Mouse (Mus musculus) CH12.LX (cell line): ENCODE measurements around the gene Zc3h15. TPM values are rescaled to one million over a fixed set of nuclear protein-coding genes. Genes with fewer than 3 reads are reported as not detected.

Experiments used
- DNase-seq: peaks from one replicate; pipeline ENCODE4 v3.0.0-alpha.2; 2013; ENCODE audit errors: extremely low read depth
- H3K27ac ChIP-seq: 2 replicates; pipeline ENCODE4 v1.5.1; 2012; ENCODE audit warnings: low read depth, mild to moderate bottlenecking, control low read depth, moderate library complexity; ENCODE audit not compliant: insufficient read depth
- H3K27me3 ChIP-seq: replicated peaks from 2 replicates; pipeline ENCODE3; 2012; ENCODE audit warnings: inconsistent platforms
- H3K36me3 ChIP-seq, 2 experiments: replicated peaks in 1 of 2; 2 replicates each; pipeline versions ENCODE3 to v1.6.1; 2012; ENCODE audit warnings: inconsistent platforms in 1 of 2, low read length in 1 of 2, mild to moderate bottlenecking in 1 of 2, mixed read lengths in 1 of 2, moderate library complexity in 1 of 2; ENCODE audit not compliant: control insufficient read depth in 1 of 2, insufficient read depth in 1 of 2
- H3K4me1 ChIP-seq, 2 experiments: 2 replicates each; pipeline ENCODE4 v1.6.1; 2012; ENCODE audit warnings: inconsistent platforms in 1 of 2, moderate library complexity in 1 of 2; ENCODE audit not compliant: insufficient read depth in 2 of 2, control insufficient read depth in 1 of 2
- H3K4me2 ChIP-seq: 2 replicates; pipeline ENCODE4 v1.6.1; 2012; ENCODE audit warnings: low read depth, mild to moderate bottlenecking, control low read depth; ENCODE audit not compliant: poor library complexity, insufficient read depth, severe bottlenecking
- H3K4me3 ChIP-seq, 3 experiments: fragments of 150-350 bp in 1 of 3; sonication (generic) in 1 of 3; replicated peaks in 1 of 3; 2 replicates each; pipeline versions ENCODE3 to v1.5.1; 2011 to 2012; ENCODE audit warnings: low read depth in 2 of 3, low read length in 2 of 3, mild to moderate bottlenecking in 2 of 3, moderate library complexity in 2 of 3, control low read depth in 1 of 3, improper control_type of control experiment in 1 of 3, inconsistent platforms in 1 of 3, mixed read lengths in 1 of 3; ENCODE audit not compliant: poor library complexity in 1 of 3
- H3K79me2 ChIP-seq: replicated peaks from 2 replicates; pipeline ENCODE4 v1.6.1; 2012; ENCODE audit warnings: mild to moderate bottlenecking, moderate library complexity; ENCODE audit not compliant: control insufficient read depth, poor library complexity, insufficient read depth, severe bottlenecking; ENCODE audit errors: extremely low read depth
- H3K9ac ChIP-seq: 2 replicates; pipeline ENCODE4 v1.6.1; 2012; ENCODE audit warnings: low read depth, mild to moderate bottlenecking, control low read depth, moderate library complexity; ENCODE audit not compliant: insufficient read depth
- H3K9me3 ChIP-seq: replicated peaks from 2 replicates; pipeline ENCODE3; 2012; ENCODE audit warnings: low read length, inconsistent platforms, mixed read lengths
- BHLHE40 ChIP-seq: IDR thresholded peaks from 2 replicates; pipeline ENCODE4 v1.6.1; 2011; ENCODE audit warnings: mild to moderate bottlenecking, low read depth, low read length, improper control_type of control experiment
- CHD1 ChIP-seq: IDR thresholded peaks from 2 replicates; pipeline ENCODE4 v1.6.1; 2012; ENCODE audit warnings: low read depth, low read length, improper control_type of control experiment, inconsistent platforms
- CTCF ChIP-seq, 2 experiments: IDR thresholded peaks in 1 of 2; conservative IDR thresholded peaks in 1 of 2; 2 replicates each; pipeline ENCODE4 v1.5.1; 2011 to 2012; ENCODE audit warnings: low read depth in 2 of 2, low read length in 2 of 2, improper control_type of control experiment in 1 of 2, inconsistent platforms in 1 of 2, mild to moderate bottlenecking in 1 of 2, moderate library complexity in 1 of 2
- ELF1 ChIP-seq: IDR thresholded peaks from 2 replicates; pipeline ENCODE4 v1.6.1; 2014; ENCODE audit warnings: low read depth, mild to moderate bottlenecking, inconsistent platforms, low read length, improper control_type of control experiment
- EP300 ChIP-seq: IDR thresholded peaks from 2 replicates; pipeline ENCODE4 v1.6.1; 2011; ENCODE audit warnings: low read length, improper control_type of control experiment
- IRF4 ChIP-seq: IDR thresholded peaks from 2 replicates; pipeline ENCODE4 v1.6.1; 2014; ENCODE audit warnings: low read depth, mild to moderate bottlenecking, inconsistent platforms, low read length, improper control_type of control experiment
- JUND ChIP-seq: conservative IDR thresholded peaks from 2 replicates; pipeline ENCODE4 v1.6.1; 2011; ENCODE audit warnings: low read depth, low read length, improper control_type of control experiment
- KAT2A ChIP-seq: IDR thresholded peaks from 2 replicates; pipeline ENCODE4 v1.6.1; 2012; ENCODE audit warnings: low read length, improper control_type of control experiment, inconsistent platforms; ENCODE audit not compliant: insufficient replicate concordance
- MAFK ChIP-seq: IDR thresholded peaks from 2 replicates; pipeline ENCODE4 v1.6.1; 2011; ENCODE audit warnings: low read length, improper control_type of control experiment; ENCODE audit not compliant: insufficient replicate concordance
- NELFE ChIP-seq: IDR thresholded peaks from 2 replicates; pipeline ENCODE4 v1.6.1; 2011; ENCODE audit warnings: low read depth, low read length, improper control_type of control experiment
- POLR2A ChIP-seq: IDR thresholded peaks from 2 replicates; pipeline ENCODE4 v1.6.1; 2011; ENCODE audit warnings: low read depth, mild to moderate bottlenecking, improper control_type of control experiment, low read length
- POLR2AphosphoS2 ChIP-seq: IDR thresholded peaks from 2 replicates; pipeline ENCODE4 v1.6.1; 2011; ENCODE audit warnings: low read depth, low read length, improper control_type of control experiment
- RCOR1 ChIP-seq: conservative IDR thresholded peaks from 2 replicates; pipeline ENCODE4 v1.6.1; 2012; ENCODE audit warnings: low read depth, mild to moderate bottlenecking, inconsistent platforms, low read length, improper control_type of control experiment
- SIN3A ChIP-seq: IDR thresholded peaks from 2 replicates; pipeline ENCODE4 v1.6.1; 2012; ENCODE audit warnings: low read length, improper control_type of control experiment, inconsistent platforms
- TBP ChIP-seq: conservative IDR thresholded peaks from 2 replicates; pipeline ENCODE4 v1.6.1; 2011; ENCODE audit warnings: low read depth, low read length, improper control_type of control experiment
- TCF12 ChIP-seq: IDR thresholded peaks from 2 replicates; pipeline ENCODE4 v1.6.1; 2014; ENCODE audit warnings: low read depth, mild to moderate bottlenecking, inconsistent platforms, low read length, improper control_type of control experiment
- UBTF ChIP-seq: IDR thresholded peaks from 2 replicates; pipeline ENCODE4 v1.6.1; 2012; ENCODE audit warnings: low read depth, mild to moderate bottlenecking, inconsistent platforms, low read length, improper control_type of control experiment, moderate library complexity
- USF2 ChIP-seq: conservative IDR thresholded peaks from 2 replicates; pipeline ENCODE4 v1.6.1; 2011; ENCODE audit warnings: low read depth, low read length, improper control_type of control experiment
- ZC3H11A ChIP-seq: IDR thresholded peaks from 2 replicates; pipeline ENCODE4 v1.6.1; 2012; ENCODE audit warnings: low read depth, mild to moderate bottlenecking, inconsistent platforms, low read length, improper control_type of control experiment
- ZKSCAN1 ChIP-seq: IDR thresholded peaks from 2 replicates; pipeline ENCODE4 v1.6.1; 2012; ENCODE audit warnings: low read depth, inconsistent platforms, low read length, improper control_type of control experiment, borderline replicate concordance
- dilution Hi-C: fragments of 300-500 bp; cut with MboI; formaldehyde crosslinking; loops from 2 replicates; pipeline ENCODE4 v1.14.3; 2020; ENCODE audit warnings: low sequenced_read_pairs; ENCODE audit not compliant: extremely low pct_unique_long_range_greater_than_20kb, extremely low pct_ligation_motif_present
- in situ Hi-C: fragments of 300-500 bp; cut with MboI; formaldehyde crosslinking; loops from 3 replicates; pipeline ENCODE4 v1.14.3; 2019; ENCODE audit warnings: low sequenced_read_pairs, low pct_ligation_motif_present, low pct_unique_long_range_greater_than_20kb, mixed read lengths
- polyA plus RNA-seq: library from polyadenylated mRNA; unstranded; fragments of >175 nt; gene quantifications from 2 replicates; pipeline ENCODE4 v1.2.1, GENCODE M21; 2012; ENCODE audit warnings: low read depth; ENCODE audit not compliant: insufficient read length
- total RNA-seq, 2 experiments: library from RNA; depleted of rRNA; stranded (reverse); fragments of 300-350 nt in 1 of 2; fragments of >200 nt in 1 of 2; gene quantifications; 2 replicates each; pipeline ENCODE4 v1.2.3; 2012 to 2014

Gene Zc3h15
- total and polyA plus RNA-seq, 3 experiments, result 172 to 277 (median 233) TPM

DNA sequence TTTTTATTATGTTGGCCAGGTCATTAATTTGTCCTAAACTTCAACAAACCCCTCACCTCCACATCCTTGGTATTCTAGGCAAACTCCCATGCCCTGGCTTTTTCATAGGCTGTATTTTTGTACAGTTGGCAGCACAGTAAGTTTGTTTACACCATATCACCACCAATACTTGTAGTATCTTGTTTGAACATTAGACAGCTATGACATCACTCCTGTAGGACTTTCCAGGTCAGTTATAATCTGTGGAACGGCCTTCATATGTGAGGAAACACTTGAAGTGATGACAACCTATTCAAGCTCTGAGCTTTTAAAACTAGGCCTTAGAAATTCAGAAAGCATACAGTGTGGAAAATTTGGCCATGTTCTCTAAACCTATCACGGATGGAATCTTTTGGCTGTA lies 29.6 kb downstream of the Zc3h15 start:
- H3K36me3 ChIP-seq, result peaks cover 25 to 71% of the 10 kb centered on the region in 2 experiments
- H3K9ac ChIP-seq, result no peak overlapping the region
- H3K79me2 ChIP-seq, result peaks cover 2% of the 10 kb centered on the region; the same call in 1 of the 2 replicates
- dilution Hi-C loops (no loop called here), in situ Hi-C loops (loop anchor here (5.0 kb wide), 1 partner anchor 33 kb away; no protein-coding TSS in a partner anchor)
- no peak overlapping the region for H3K4me3 ChIP-seq
- TF ChIP-seq KAT2A, result no peak
- no peak for TF ChIP-seq CTCF (conservative IDR thresholded peaks at IDR 0.05 in 1 of 2, IDR thresholded peaks at IDR 0.05 in 1 of 2; ENCODE audit: low read depth in 2 of 2, low read length in 2 of 2)
- no peak for TF ChIP-seq UBTF
- TF ChIP-seq USF2, result no peak
- TF ChIP-seq TBP, result no peak
- no peak for TF ChIP-seq ZKSCAN1
- TF ChIP-seq NELFE, result no peak
- TF ChIP-seq MAFK, result no peak
- TF ChIP-seq BHLHE40, result no peak
- no peak for TF ChIP-seq SIN3A
- TF ChIP-seq POLR2AphosphoS2, result no peak
- TF ChIP-seq EP300, result no peak
- TF ChIP-seq RCOR1, result no peak
- no peak for TF ChIP-seq TCF12
- H3K9me3 ChIP-seq, result no peaks in the 10 kb centered on the region
- H3K4me2 ChIP-seq, result no peak overlapping the region
- H3K27ac ChIP-seq, result no peak overlapping the region
- H3K27me3 ChIP-seq, result no peaks in the 10 kb centered on the region
- no peak for DNase-seq
- H3K4me1 ChIP-seq, result no peaks in the 10 kb centered on the region

DNA sequence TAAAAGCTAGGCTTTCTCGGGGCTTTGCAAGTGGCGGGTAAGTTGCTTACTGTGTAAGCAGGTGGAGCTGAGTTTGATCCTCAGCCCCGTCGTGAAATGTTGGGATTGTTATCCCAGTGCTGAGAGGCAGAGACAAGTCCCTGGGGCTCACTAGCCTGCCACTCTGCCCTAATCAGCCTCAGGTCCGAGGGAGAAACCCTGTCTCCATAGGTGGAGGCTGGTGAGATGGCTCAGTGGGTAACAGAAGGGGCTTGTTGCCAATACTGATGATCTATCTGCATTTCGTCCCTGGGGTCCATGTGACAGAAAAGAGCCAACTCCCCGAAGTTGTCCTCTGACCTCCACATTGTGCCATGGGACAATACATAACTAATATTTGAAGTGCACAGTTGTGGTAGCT lies 30.2 kb downstream of the Zc3h15 start:
- Histone ChIP-seq H3K79me2 (peaks cover 2% of the 10 kb centered on the region; the same call in 1 of the 2 replicates), H3K36me3 (peaks cover 24 to 67% of the 10 kb centered on the region in 2 experiments), H3K9ac (no peak overlapping the region), H3K27me3 (no peaks in the 10 kb centered on the region), H3K4me2 (no peak overlapping the region), H3K4me1 (no peaks in the 10 kb centered on the region), H3K4me3 (no peak overlapping the region), H3K27ac (no peak overlapping the region), H3K9me3 (no peaks in the 10 kb centered on the region)
- dilution Hi-C loops, result no loop called here
- TF ChIP-seq POLR2A (no peak), CHD1 (no peak), ZC3H11A (no peak), IRF4 (no peak), JUND (no peak), ELF1 (no peak)
- in situ Hi-C loops, result loop anchor here (5.0 kb wide), 1 partner anchor 33 kb away; no protein-coding TSS in a partner anchor
- DNase-seq, result no peak
